Mouse (Mus musculus) midbrain, embryonic 14.5 days (tissue): ENCODE results near the gene Slc1a1. TPM values are rescaled to one million over a fixed set of nuclear protein-coding genes. Genes with fewer than 3 reads are reported as not detected.

Experiments
- ATAC-seq: fragments of 200-750 bp; cut with Nextera tagmentation; 2 replicates; pipeline ENCODE4 v1.8.0; 2017; ENCODE audit warnings: moderate number of reproducible peaks, moderate library complexity; ENCODE audit not compliant: low FRiP score, low TSS enrichment
- DNase-seq: peaks from one replicate; pipeline ENCODE4 v3.0.0-alpha.2; 2015
- H3K27ac ChIP-seq: fragments of 300-500 bp; sonication (generic); replicated peaks from 2 replicates; pipeline ENCODE4 v1.5.1; 2014; ENCODE audit warnings: mild to moderate bottlenecking, low read depth, low read length, moderate library complexity
- H3K27me3 ChIP-seq: fragments of 300-500 bp; sonication (generic); 2 replicates; pipeline ENCODE4 v1.6.1; 2014; ENCODE audit warnings: low read length, control low read depth, mixed read lengths; ENCODE audit not compliant: control insufficient read depth, insufficient read depth
- H3K36me3 ChIP-seq: fragments of 300-500 bp; sonication (generic); 2 replicates; pipeline ENCODE4 v1.6.1; 2014; ENCODE audit warnings: low read length, control low read depth; ENCODE audit not compliant: control insufficient read depth, insufficient read depth
- H3K4me1 ChIP-seq: fragments of 300-500 bp; sonication (generic); 2 replicates; pipeline ENCODE4 v1.6.1; 2014; ENCODE audit warnings: mild to moderate bottlenecking, antibody characterized with exemption, low read length, control low read depth; ENCODE audit not compliant: control insufficient read depth, insufficient read depth
- H3K4me2 ChIP-seq: fragments of 300-500 bp; sonication (generic); 2 replicates; pipeline ENCODE4 v1.6.1; 2014; ENCODE audit warnings: mild to moderate bottlenecking, low read length, moderate library complexity
- H3K4me3 ChIP-seq: fragments of 300-500 bp; sonication (generic); replicated peaks from 2 replicates; pipeline ENCODE4 v1.5.1; 2014; ENCODE audit warnings: low read depth, low read length
- H3K9ac ChIP-seq: fragments of 300-500 bp; sonication (generic); replicated peaks from 2 replicates; pipeline ENCODE4 v1.6.1; 2014; ENCODE audit warnings: mild to moderate bottlenecking, low read length, moderate library complexity
- H3K9me3 ChIP-seq: fragments of 300-500 bp; sonication (generic); 2 replicates; pipeline ENCODE4 v1.6.1; 2016; ENCODE audit warnings: low read length, control low read depth, mixed read lengths; ENCODE audit not compliant: control insufficient read depth
- WGBS: fragments of 180-500 bp; shearing (Covaris S2); extraction: QIAGEN DNeasy Blood & Tissue Kit; methylation state at CpG from one replicate; pipeline ENCODE4 v1.1.7; 2014; 5-methylcytosine and 5-hydroxymethylcytosine counted together
- polyA plus RNA-seq: library from polyadenylated mRNA; unstranded; fragments of >200 nt; fragmentation: Nextera tagmentation; extraction: Ambion mirVana; gene quantifications from 2 replicates; pipeline ENCODE4 v1.2.1, GENCODE M21; 2014

The Slc1a1 gene
- polyA plus RNA-seq, 1 experiment from 2014 or later: 19.8 TPM

DNA sequence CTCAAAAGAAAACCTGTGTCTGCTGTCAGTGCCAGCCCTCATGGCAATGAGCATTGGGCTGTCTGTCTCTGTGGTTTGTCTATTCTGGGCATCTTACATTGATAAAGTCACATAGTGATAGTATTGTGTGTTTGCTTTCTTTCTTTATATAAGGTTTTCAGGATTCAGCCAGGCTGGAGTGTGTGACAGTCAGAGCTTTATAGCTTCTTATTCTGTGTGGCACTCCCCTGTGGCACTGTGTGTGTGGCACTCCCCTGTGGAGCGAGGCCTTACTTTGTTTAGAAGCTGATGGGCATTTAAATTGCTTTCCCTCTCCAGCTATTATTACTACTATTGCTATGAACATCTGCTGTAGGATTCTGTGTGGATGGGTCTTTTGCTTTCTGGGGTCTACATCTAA is 30.7 kb downstream of the Slc1a1 start:
- no peak overlapping the region for H3K4me2 ChIP-seq
- H3K9me3 ChIP-seq: no peaks in the 10 kb centered on the region
- H3K4me1 ChIP-seq: no peaks in the 10 kb centered on the region
- ATAC-seq (no peak), DNase-seq (no peak)
- H3K27me3 ChIP-seq: no peaks in the 10 kb centered on the region
- H3K9ac ChIP-seq: no peak overlapping the region
- H3K27ac ChIP-seq: no peak overlapping the region
- H3K36me3 ChIP-seq: no peaks in the 10 kb centered on the region
- no peak overlapping the region for H3K4me3 ChIP-seq
- 58% methylated on average over 1 of the region's 1 CpGs for WGBS

DNA sequence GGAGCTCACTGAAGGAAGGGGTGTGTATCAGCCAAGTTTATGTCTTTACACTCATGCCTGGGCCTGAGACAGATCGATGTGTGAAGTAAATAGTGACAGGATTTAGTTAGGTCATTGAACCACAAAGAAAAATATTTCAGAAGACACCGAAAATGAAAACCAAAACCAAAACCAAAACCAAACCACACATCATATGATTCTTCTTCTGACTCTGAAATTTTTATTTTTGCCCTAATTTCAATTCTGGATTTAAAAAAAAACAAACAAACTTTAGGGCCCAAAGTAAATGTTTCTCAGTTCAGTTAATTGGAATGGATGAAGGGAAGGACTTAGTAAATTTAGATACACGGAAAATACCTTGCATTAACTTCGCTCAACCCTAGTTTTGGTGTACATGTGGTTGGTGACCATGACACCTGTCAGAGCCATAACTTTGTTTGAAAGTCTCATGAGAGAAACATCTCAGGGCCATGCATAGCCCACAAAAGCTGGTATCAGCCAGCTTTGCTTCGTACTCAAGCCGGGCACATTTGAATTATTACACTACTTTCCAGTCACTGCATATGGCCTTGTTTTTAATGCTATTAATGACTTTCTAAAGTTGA is 34.5 kb downstream of the Slc1a1 start:
- Histone ChIP-seq H3K9ac (no peak overlapping the region), H3K4me3 (no peak overlapping the region), H3K36me3 (no peaks in the 10 kb centered on the region), H3K27me3 (no peaks in the 10 kb centered on the region), H3K27ac (no peak overlapping the region), H3K4me2 (no peak overlapping the region), H3K9me3 (no peaks in the 10 kb centered on the region), H3K4me1 (no peaks in the 10 kb centered on the region)
- no peak for DNase-seq
- ATAC-seq: no peak
- WGBS: 94% methylated on average over 6 of the region's 6 CpGs

DNA sequence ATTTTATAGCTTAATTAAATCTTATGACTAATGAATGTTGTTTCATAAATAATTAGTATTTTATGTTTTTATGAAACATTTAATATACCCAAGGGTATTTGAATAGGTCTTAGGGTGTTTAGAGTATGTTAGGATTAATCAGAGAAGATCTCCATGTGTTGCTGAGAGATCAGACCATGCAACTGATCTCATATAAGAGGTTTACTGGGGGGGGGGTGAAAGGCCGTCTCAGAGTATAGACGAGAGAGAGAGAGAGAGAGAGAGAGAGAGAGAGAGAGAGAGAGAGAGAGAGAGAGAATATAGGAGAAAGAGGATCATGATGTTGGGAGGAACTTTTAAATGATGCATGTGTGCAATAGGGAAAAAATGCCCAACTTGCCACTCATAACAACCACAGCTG is 35.5 kb downstream of the Slc1a1 start:
- WGBS: 64% methylated on average over 2 of the region's 2 CpGs
- ATAC-seq (no peak), DNase-seq (no peak)
- Histone ChIP-seq H3K4me2 (no peak overlapping the region), H3K27ac (no peak overlapping the region), H3K4me1 (no peaks in the 10 kb centered on the region), H3K9ac (no peak overlapping the region), H3K36me3 (no peaks in the 10 kb centered on the region), H3K9me3 (no peaks in the 10 kb centered on the region), H3K4me3 (no peak overlapping the region), H3K27me3 (no peaks in the 10 kb centered on the region)

DNA sequence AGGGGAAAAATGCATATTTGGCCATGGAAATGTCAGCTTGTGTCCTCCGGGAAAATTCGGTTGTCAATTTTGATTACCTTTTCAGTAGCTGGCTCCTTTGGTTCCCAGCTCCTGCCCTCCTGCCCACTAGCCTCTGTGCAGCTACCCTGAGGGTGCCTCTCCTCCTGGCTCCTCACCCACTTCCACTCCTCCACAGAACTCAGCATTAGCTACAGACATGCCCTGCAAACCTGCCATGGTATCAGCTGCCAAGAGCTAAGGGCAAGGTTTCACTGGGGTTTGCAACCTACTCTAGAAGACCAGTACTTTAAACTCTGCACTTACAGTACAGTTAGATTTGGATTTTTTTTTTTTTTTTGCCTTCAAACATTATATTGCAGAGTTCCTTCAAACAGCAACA is 44.6 kb downstream of the Slc1a1 start:
- Histone ChIP-seq H3K9me3 (no peaks in the 10 kb centered on the region), H3K36me3 (no peaks in the 10 kb centered on the region), H3K27me3 (no peaks in the 10 kb centered on the region), H3K4me3 (no peak overlapping the region), H3K4me2 (no peak overlapping the region), H3K9ac (no peak overlapping the region), H3K27ac (no peak overlapping the region), H3K4me1 (peaks cover 5% of the 10 kb centered on the region; the same call in 1 of the 2 replicates)
- DNase-seq (peak; percentile 7), ATAC-seq (no peak)
- 85% methylated on average over 2 of the region's 2 CpGs for WGBS

DNA sequence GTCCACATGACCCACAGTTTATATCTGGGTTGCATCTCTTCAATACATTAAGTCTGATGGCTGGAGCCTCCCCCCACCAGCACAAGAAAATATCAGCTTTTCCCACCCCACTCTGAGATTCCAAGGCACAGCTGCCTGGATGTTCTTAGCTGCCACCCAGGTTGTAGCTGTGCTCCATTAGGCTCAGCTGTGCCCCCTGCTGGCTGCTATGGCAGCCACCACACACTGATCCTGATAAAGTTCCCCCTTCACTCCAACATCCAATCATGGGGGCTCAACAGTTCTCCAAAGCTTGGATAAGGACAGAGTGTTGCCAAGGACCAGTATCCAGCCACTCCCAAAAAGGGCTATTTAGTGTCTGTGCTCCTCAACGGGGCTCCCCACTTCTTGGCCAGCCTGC is 48.3 kb downstream of the Slc1a1 start:
- peak; percentile 57 for DNase-seq
- Histone ChIP-seq H3K4me1 (peaks cover 5% of the 10 kb centered on the region; the same call in 1 of the 2 replicates), H3K4me3 (no peak overlapping the region), H3K27ac (no peak overlapping the region), H3K9ac (no peak overlapping the region), H3K27me3 (no peaks in the 10 kb centered on the region), H3K4me2 (no peak overlapping the region), H3K36me3 (no peaks in the 10 kb centered on the region), H3K9me3 (no peaks in the 10 kb centered on the region)
- WGBS: 69% methylated on average over 1 of the region's 1 CpGs
- ATAC-seq: no peak

DNA sequence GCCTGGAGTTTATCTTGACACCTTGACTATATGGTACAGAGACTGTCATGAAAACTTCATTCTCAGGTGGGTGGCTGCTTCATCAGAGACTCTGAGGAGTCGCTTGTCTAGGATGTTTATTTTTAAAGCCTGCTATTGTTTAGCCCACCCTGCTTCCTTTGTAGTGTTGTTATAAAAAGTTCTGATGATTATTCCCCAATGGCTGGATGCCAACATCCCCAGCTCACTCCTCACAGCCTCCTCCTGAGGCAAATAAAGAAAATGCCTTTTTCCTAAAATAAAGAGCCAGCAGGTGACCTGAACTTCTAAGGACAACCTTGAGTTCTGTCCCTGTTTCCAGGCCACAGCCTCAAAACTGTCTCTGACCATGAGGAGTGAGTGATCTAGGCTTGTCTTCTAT is 53.6 kb downstream of the Slc1a1 start:
- WGBS: 71% methylated on average over 1 of the region's 1 CpGs
- ATAC-seq (no peak), DNase-seq (no peak)
- Histone ChIP-seq H3K27me3 (no peaks in the 10 kb centered on the region), H3K36me3 (no peaks in the 10 kb centered on the region), H3K9me3 (no peaks in the 10 kb centered on the region), H3K27ac (no peak overlapping the region), H3K4me3 (no peak overlapping the region), H3K4me2 (no peak overlapping the region), H3K9ac (no peak overlapping the region), H3K4me1 (no peaks in the 10 kb centered on the region)

DNA sequence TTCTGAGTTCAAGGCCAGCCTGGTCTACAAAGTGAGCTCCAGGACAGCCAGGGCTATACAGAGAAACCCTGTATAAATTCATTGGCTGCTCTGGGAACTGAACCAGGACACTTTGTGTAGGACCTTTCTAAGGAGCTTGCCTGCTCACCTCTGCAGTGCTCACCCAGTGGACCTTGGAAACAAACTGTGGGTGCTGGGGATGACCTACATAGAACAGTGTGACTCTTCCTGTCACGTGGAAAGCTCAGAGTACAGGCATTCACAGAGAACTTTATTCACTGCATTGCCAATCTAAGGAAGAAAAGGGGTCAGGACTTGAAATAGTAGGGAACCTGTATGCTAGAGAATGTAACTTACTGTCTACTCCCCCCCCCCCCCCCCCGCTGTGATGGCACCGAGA is 54.4 kb downstream of the Slc1a1 start:
- no peak for DNase-seq

DNA sequence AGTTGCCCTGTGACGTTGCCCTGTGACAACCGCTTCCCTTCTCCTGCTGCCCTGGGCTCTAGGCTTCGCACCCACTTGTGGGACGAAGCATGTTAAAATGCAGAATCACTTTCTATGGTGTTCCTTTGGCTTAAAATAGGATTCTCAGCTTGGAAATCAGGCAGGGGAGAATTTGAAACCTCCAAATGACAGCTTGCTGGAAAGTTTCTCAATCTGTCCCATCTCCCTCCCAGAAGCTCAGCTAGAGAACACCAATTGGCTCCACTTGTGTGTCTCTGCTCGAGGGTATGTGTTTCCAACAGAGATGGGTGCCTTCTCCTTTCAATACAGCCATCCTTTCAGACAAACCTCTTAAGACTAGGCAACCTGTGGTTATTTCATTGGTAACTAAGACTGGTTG is 56.4 kb downstream of the Slc1a1 start:
- Histone ChIP-seq H3K27ac (no peak overlapping the region), H3K9me3 (no peaks in the 10 kb centered on the region), H3K9ac (no peak overlapping the region), H3K4me2 (no peak overlapping the region), H3K4me1 (no peaks in the 10 kb centered on the region), H3K4me3 (no peak overlapping the region), H3K36me3 (no peaks in the 10 kb centered on the region), H3K27me3 (no peaks in the 10 kb centered on the region)
- ATAC-seq (no peak), DNase-seq (no peak)
- 86% methylated on average over 5 of the region's 5 CpGs for whole genome bisulfite sequencing

More for the DNA sequence above, 54.4 kb downstream of the Slc1a1 start:
- no peaks in the 10 kb centered on the region for H3K27me3 ChIP-seq
- ATAC-seq: no peak
- no peak overlapping the region for H3K4me2 ChIP-seq
- H3K27ac ChIP-seq: no peak overlapping the region
- WGBS: 86% methylated on average over 3 of the region's 3 CpGs
- no peaks in the 10 kb centered on the region for H3K9me3 ChIP-seq
- no peak overlapping the region for H3K9ac ChIP-seq
- H3K4me3 ChIP-seq: no peak overlapping the region
- H3K36me3 ChIP-seq: no peaks in the 10 kb centered on the region
- no peaks in the 10 kb centered on the region for H3K4me1 ChIP-seq

DNA sequence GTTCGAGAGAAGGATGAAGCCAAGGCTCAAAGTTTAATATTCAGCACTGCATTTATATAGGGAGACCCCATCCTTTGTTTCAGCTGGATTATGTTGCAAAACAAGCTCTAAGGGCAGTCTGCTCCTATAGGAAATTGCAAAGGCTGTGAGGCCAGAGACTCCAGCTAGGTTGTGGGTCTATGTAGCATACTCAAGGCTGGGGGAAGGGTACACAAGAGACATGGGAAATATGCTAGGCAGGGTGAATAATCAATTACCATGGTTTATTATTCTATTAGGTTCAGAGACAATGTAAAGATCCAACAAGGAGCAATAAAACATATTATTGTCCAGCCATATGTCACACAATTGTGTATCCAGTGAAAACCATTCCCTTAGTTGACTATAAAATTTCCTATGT is 57.0 kb downstream of the Slc1a1 start:
- no peaks in the 10 kb centered on the region for H3K27me3 ChIP-seq
- H3K9me3 ChIP-seq: no peaks in the 10 kb centered on the region
- WGBS: 86% methylated on average over 1 of the region's 1 CpGs
- no peaks in the 10 kb centered on the region for H3K36me3 ChIP-seq
- H3K27ac ChIP-seq: no peak overlapping the region
- no peak overlapping the region for H3K9ac ChIP-seq
- H3K4me1 ChIP-seq: no peaks in the 10 kb centered on the region
- DNase-seq (no peak), ATAC-seq (no peak)
- no peak overlapping the region for H3K4me3 ChIP-seq
- H3K4me2 ChIP-seq: no peak overlapping the region
